Mouse (Mus musculus) heart, postnatal 0 days (tissue): ENCODE results near the gene Palm. TPM values are rescaled to one million over a fixed set of nuclear protein-coding genes. Genes with fewer than 3 reads are reported as not detected.

Experiments used
- ATAC-seq: fragments of 200-750 bp; cut with Nextera tagmentation; 2 replicates; pipeline ENCODE4 v1.8.0; 2017; ENCODE audit warnings: low read depth, moderate number of reproducible peaks, moderate library complexity; ENCODE audit not compliant: insufficient read depth
- DNase-seq: peaks from one replicate; pipeline ENCODE4 v3.0.0-alpha.2; 2016; ENCODE audit warnings: low spot score
- H3K27ac ChIP-seq: fragments of 300-500 bp; sonication (generic); 2 replicates; pipeline ENCODE4 v1.5.1; 2014; ENCODE audit warnings: low read depth, mild to moderate bottlenecking
- H3K27me3 ChIP-seq: fragments of 300-500 bp; sonication (generic); 2 replicates; pipeline ENCODE4 v1.6.1; 2014; ENCODE audit warnings: low read length, mixed read lengths; ENCODE audit not compliant: control insufficient read depth, insufficient read depth
- H3K36me3 ChIP-seq: fragments of 300-500 bp; sonication (generic); replicated peaks from 2 replicates; pipeline ENCODE4 v1.6.1; 2014; ENCODE audit warnings: low read length, mixed read lengths; ENCODE audit not compliant: control insufficient read depth, insufficient read depth
- H3K4me1 ChIP-seq: fragments of 300-500 bp; sonication (generic); 2 replicates; pipeline ENCODE4 v1.6.1; 2014; ENCODE audit warnings: antibody characterized with exemption; ENCODE audit not compliant: control insufficient read depth, insufficient read depth
- H3K4me2 ChIP-seq: fragments of 300-500 bp; sonication (generic); 2 replicates; pipeline ENCODE4 v1.6.1; 2014; ENCODE audit warnings: low read depth, mild to moderate bottlenecking, low read length, moderate library complexity
- H3K4me3 ChIP-seq: fragments of 300-500 bp; sonication (generic); 2 replicates; pipeline ENCODE4 v1.5.1; 2014; ENCODE audit warnings: low read depth, low read length
- H3K9ac ChIP-seq: fragments of 300-500 bp; sonication (generic); replicated peaks from 2 replicates; pipeline ENCODE4 v1.6.1; 2014; ENCODE audit warnings: low read depth, low read length, mixed read lengths
- H3K9me3 ChIP-seq: fragments of 300-500 bp; sonication (generic); replicated peaks from 2 replicates; pipeline ENCODE4 v1.6.1; 2016; ENCODE audit warnings: low read length; ENCODE audit not compliant: control insufficient read depth
- CTCF ChIP-seq: IDR thresholded peaks from 2 replicates; pipeline ENCODE4 v1.5.1; 2016; ENCODE audit warnings: antibody characterized with exemption, control low read depth, low read depth
- EP300 ChIP-seq: IDR thresholded peaks from 2 replicates; pipeline ENCODE4 v1.6.1; 2016; ENCODE audit warnings: antibody characterized with exemption, low read depth
- WGBS: fragments of 180-500 bp; shearing (Covaris S2); extraction: QIAGEN DNeasy Blood & Tissue Kit; methylation state at CpG from one replicate; pipeline ENCODE4 v1.1.7; 2014; 5-methylcytosine and 5-hydroxymethylcytosine counted together
- polyA plus RNA-seq: library from polyadenylated mRNA; unstranded; fragments of >200 nt; fragmentation: Nextera tagmentation; extraction: Ambion mirVana; gene quantifications from 2 replicates; pipeline ENCODE4 v1.2.1, GENCODE M21; 2015
- total RNA-seq: library from RNA; depleted of rRNA; stranded (reverse); fragments of >200 nt; gene quantifications from 2 replicates; pipeline ENCODE4 v1.2.3, GENCODE M21; 2014; ENCODE audit warnings: low replicate concordance

Palm gene
- total and polyA plus RNA-seq, 2 experiments from 2014 or later, result 44.0 to 52.3 TPM

- H3K4me3 ChIP-seq, result peak overlapping the region; percentile 39
- ATAC-seq, result peak; percentile 85
- peak overlapping the region; percentile 67 for H3K4me2 ChIP-seq
- H3K9me3 ChIP-seq, result no peaks in the 10 kb centered on the region; the same call in 1 of the 2 replicates
- peak; percentile 92 for DNase-seq
- no peak overlapping the region for H3K27ac ChIP-seq
- no peak overlapping the region for H3K9ac ChIP-seq
- no peaks in the 10 kb centered on the region for H3K36me3 ChIP-seq
- H3K4me1 ChIP-seq, result peaks cover 7% of the 10 kb centered on the region
- TF ChIP-seq CTCF (peak; percentile 80), EP300 (no peak)
- H3K27me3 ChIP-seq, result peaks cover 13% of the 10 kb centered on the region
- 2% methylated on average over 55 of the region's 55 CpGs for WGBS
Measured at GRCm38 (mm10) chr10:79779784-79780663, 13.3 kb upstream of the Palm start.

DNA sequence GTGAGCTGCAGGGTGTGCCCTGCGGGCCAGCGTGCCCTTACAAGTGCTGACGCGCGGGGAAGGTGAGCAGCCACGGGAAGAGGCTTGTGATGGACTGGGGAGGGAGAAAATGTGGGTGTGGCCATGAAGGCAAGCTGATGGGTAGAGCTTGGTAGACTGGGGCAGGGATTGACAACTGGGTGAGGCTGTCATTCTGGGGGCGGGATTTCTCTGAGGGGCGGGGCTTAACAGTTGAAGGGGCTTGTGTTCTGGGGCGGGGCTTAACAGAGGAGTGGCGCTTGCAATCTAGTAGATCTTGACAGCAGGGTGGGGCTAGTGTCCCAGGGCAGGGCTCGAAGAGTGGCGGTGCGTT is 12.7 kb upstream of the Palm start:
- Histone ChIP-seq H3K36me3 (no peaks in the 10 kb centered on the region), H3K27me3 (peaks cover 13% of the 10 kb centered on the region), H3K4me2 (peak overlapping the region; percentile 67), H3K9me3 (no peaks in the 10 kb centered on the region), H3K9ac (no peak overlapping the region), H3K4me3 (peak overlapping the region; percentile 39), H3K4me1 (peaks cover 7% of the 10 kb centered on the region), H3K27ac (no peak overlapping the region)
- no peak for TF ChIP-seq EP300
- no peak for TF ChIP-seq CTCF
- no peak for ATAC-seq
- DNase-seq, result no peak
- 2% methylated on average over 13 of the region's 13 CpGs for WGBS

- DNase-seq, result no peak
- peak overlapping the region; percentile 39; the same call in 1 of the 2 replicates for H3K4me3 ChIP-seq
- H3K4me2 ChIP-seq, result peak overlapping the region; percentile 67; the same call in 1 of the 2 replicates
- no peaks in the 10 kb centered on the region for H3K9me3 ChIP-seq
- H3K36me3 ChIP-seq, result no peaks in the 10 kb centered on the region
- 47% methylated on average over 21 of the region's 21 CpGs for WGBS
- H3K27ac ChIP-seq, result no peak overlapping the region
- peaks cover 7% of the 10 kb centered on the region for H3K4me1 ChIP-seq
- TF ChIP-seq EP300 (no peak), CTCF (no peak)
- no peak for ATAC-seq
- H3K27me3 ChIP-seq, result peaks cover 13% of the 10 kb centered on the region
- no peak overlapping the region for H3K9ac ChIP-seq
Measured at GRCm38 (mm10) chr10:79781139-79781538, 12.2 kb upstream of the Palm start.

DNA sequence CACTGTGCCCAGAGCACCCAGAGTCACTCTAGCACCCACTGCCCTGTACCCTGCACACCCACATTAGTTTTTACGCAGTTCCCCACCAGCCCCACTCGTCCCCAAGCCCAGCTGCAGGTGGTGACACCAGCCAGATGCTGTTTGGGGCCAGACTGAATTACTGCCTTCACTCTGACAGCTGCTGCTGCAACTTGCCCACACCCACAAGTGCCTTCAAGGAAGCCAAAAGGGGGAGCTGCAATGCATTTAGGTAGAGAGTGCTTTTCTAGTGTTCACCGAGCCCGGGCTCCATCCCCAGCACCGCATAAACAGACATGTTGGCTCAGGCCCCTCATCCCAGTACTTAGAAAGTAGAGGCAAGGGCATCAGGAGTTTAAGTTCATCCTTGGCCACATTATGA is 11.4 kb upstream of the Palm start:
- H3K36me3 ChIP-seq, result no peaks in the 10 kb centered on the region
- no peak overlapping the region for H3K27ac ChIP-seq
- H3K27me3 ChIP-seq, result peaks cover 13% of the 10 kb centered on the region
- H3K4me1 ChIP-seq, result peaks cover 7% of the 10 kb centered on the region
- H3K4me2 ChIP-seq, result no peak overlapping the region
- no peak for ATAC-seq
- no peaks in the 10 kb centered on the region for H3K9me3 ChIP-seq
- no peak overlapping the region for H3K4me3 ChIP-seq
- no peak overlapping the region for H3K9ac ChIP-seq
- no peak for DNase-seq
- no peak for TF ChIP-seq CTCF
- TF ChIP-seq EP300, result no peak
- WGBS, result 79% methylated on average over 5 of the region's 5 CpGs

GRCm38 (mm10) chr10:79783050-79783449 is 10.3 kb upstream of the Palm start:
- Histone ChIP-seq H3K9ac (no peak overlapping the region), H3K4me2 (no peak overlapping the region), H3K4me1 (peaks cover 4% of the 10 kb centered on the region; the same call in 1 of the 2 replicates), H3K9me3 (no peaks in the 10 kb centered on the region), H3K4me3 (no peak overlapping the region), H3K36me3 (no peaks in the 10 kb centered on the region), H3K27ac (no peak overlapping the region), H3K27me3 (peaks cover 10% of the 10 kb centered on the region)
- 59% methylated on average over 7 of the region's 7 CpGs for WGBS
- no peak for DNase-seq
- ATAC-seq, result no peak
- TF ChIP-seq CTCF (peak; percentile 42), EP300 (no peak)
